Comparison of ENCODE assay signal across 16 mouse cellular contexts in the genomic region with DNA sequence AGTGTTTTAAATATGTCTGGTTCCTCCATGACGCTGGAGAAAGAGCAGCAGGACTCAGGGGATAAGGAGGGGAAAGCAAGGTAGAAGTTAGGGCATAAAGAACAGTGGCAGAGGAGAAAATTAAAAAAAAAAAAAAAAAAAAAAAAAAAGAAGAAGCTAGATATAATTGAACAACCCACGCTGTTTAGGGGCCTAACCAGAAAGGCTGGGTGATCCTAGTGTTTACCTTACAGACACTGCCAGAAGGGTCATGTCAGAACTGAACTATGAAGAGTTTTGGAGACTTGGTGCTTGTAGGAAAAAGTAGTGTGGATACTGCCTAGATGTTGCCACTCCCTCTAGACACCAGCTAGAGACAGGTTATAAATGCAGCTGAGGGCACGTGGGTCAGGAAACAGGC. TPM values are rescaled to one million over a fixed set of nuclear protein-coding genes. Genes with fewer than 3 reads are reported as not detected.
DNase-seq lines count a peak whose midpoint lies in the region; ATAC-seq lines count a peak whose summit lies in the region.
"Had no signal": no experiment of that assay in that cellular context is flagged by ENCODE, and none has a peak within 500 bp of the region (broad histone marks: within the 10 kb centered on the region; RNA-seq: fewer than 3 reads in every experiment).

No protein-coding gene starts in this region.

- H3K4me1 ChIP-seq in forebrain, embryonic 11.5 days (replicated peaks; ENCODE audit: control insufficient read depth, insufficient read depth, low read length): peaks cover 5% of the 10 kb centered on the region; the same call in 1 of the 2 replicates
- H3K4me1 ChIP-seq in hindbrain, embryonic 16.5 days (ENCODE audit: control insufficient read depth, insufficient read depth, low read depth, low read length): peaks cover 10% of the 10 kb centered on the region
- H3K4me1 ChIP-seq in midbrain, embryonic 15.5 days: peaks cover 22% of the 10 kb centered on the region

- H3K4me3 ChIP-seq in forebrain, embryonic 11.5 days (ENCODE audit: low read depth, low read length): peak overlapping the region; percentile 80
- H3K4me3 ChIP-seq in hindbrain, embryonic 16.5 days (ENCODE audit: low read length): peak overlapping the region; percentile 57
- H3K4me3 ChIP-seq in midbrain, embryonic 15.5 days: peak overlapping the region; percentile 42
- H3K4me3 ChIP-seq: heart, embryonic 12.5 days; intestine, embryonic 15.5 days; lung, embryonic 15.5 days had no signal

- H3K36me3 ChIP-seq in forebrain, embryonic 11.5 days (ENCODE audit: control insufficient read depth, insufficient read depth, low read length): no peaks in the 10 kb centered on the region
- H3K36me3 ChIP-seq in hindbrain, embryonic 16.5 days (ENCODE audit: control insufficient read depth, insufficient read depth, low read length): no peaks in the 10 kb centered on the region
- H3K36me3 ChIP-seq in midbrain, embryonic 15.5 days (replicated peaks): no peaks in the 10 kb centered on the region
- H3K36me3 ChIP-seq: heart, embryonic 12.5 days; intestine, embryonic 15.5 days; lung, embryonic 15.5 days had no signal

- peak; percentile 49 for DNase-seq in embryo, embryonic 10 days (ENCODE audit: low spot score)
- no peak for DNase-seq in embryo, embryonic 9.5 days (ENCODE audit: extremely low spot score)
- DNase-seq in forebrain, embryonic 11.5 days (ENCODE audit: low spot score): no peak
- DNase-seq in urinary bladder, postnatal 10 days (ENCODE audit: low spot score): no peak
- DNase-seq in adrenal gland, postnatal 25 days: no peak
- DNase-seq: left cerebral cortex, postnatal 4 days; right cerebral cortex, postnatal 4 days had no signal

- peaks cover 4% of the 10 kb centered on the region; the same call in 1 of the 2 replicates for H3K27me3 ChIP-seq in forebrain, embryonic 11.5 days (ENCODE audit: control insufficient read depth, insufficient read depth, low read length)
- H3K27me3 ChIP-seq in hindbrain, embryonic 16.5 days (replicated peaks; ENCODE audit: control insufficient read depth, insufficient read depth, low read length): peaks cover 8% of the 10 kb centered on the region
- peaks cover 41% of the 10 kb centered on the region for H3K27me3 ChIP-seq in midbrain, embryonic 15.5 days (replicated peaks)

- ATAC-seq in forebrain, embryonic 11.5 days (replicated peaks; ENCODE audit: low FRiP score): no peak
- no peak for ATAC-seq in hindbrain, embryonic 16.5 days
- no peak for ATAC-seq in midbrain, embryonic 15.5 days (replicated peaks)
- ATAC-seq in granulocyte monocyte progenitor cell, adult 5-6 weeks (replicated peaks; ENCODE audit: poor library complexity, severe bottlenecking): no peak
- ATAC-seq: intestine, embryonic 15.5 days had no signal

- H3K9ac ChIP-seq in forebrain, embryonic 11.5 days (ENCODE audit: low read length): peak overlapping the region; percentile 98
- H3K9ac ChIP-seq in hindbrain, embryonic 16.5 days (ENCODE audit: low read depth, low read length): peak overlapping the region; percentile 38
- H3K9ac ChIP-seq in midbrain, embryonic 15.5 days: no peak overlapping the region
- H3K9ac ChIP-seq: heart, embryonic 12.5 days; intestine, embryonic 15.5 days; lung, embryonic 15.5 days had no signal

- H3K27ac ChIP-seq in forebrain, embryonic 11.5 days (ENCODE audit: low read depth, low read length): peak overlapping the region; percentile 99
- peak overlapping the region; percentile 66 for H3K27ac ChIP-seq in hindbrain, embryonic 16.5 days (ENCODE audit: low read depth, low read length)
- H3K27ac ChIP-seq in midbrain, embryonic 15.5 days: peak overlapping the region; percentile 85
- H3K27ac ChIP-seq: intestine, embryonic 15.5 days; lung, embryonic 15.5 days had no signal

- WGBS in forebrain, embryonic 11.5 days: 20% methylated on average over 3 of the region's 3 CpGs
- WGBS in hindbrain, embryonic 16.5 days: 34% methylated on average over 3 of the region's 3 CpGs
- 26% methylated on average over 3 of the region's 3 CpGs for WGBS in midbrain, embryonic 15.5 days

- H3K4me2 ChIP-seq in forebrain, embryonic 11.5 days (ENCODE audit: low read depth, low read length, severe bottlenecking): peak overlapping the region; percentile 75
- peak overlapping the region; percentile 66 for H3K4me2 ChIP-seq in hindbrain, embryonic 16.5 days (ENCODE audit: low read length)
- peak overlapping the region; percentile 58 for H3K4me2 ChIP-seq in midbrain, embryonic 15.5 days
- H3K4me2 ChIP-seq: heart, embryonic 12.5 days; intestine, embryonic 15.5 days; lung, embryonic 15.5 days had no signal

- no peaks in the 10 kb centered on the region for H3K9me3 ChIP-seq in forebrain, embryonic 11.5 days (ENCODE audit: control insufficient read depth, low read length)
- H3K9me3 ChIP-seq in hindbrain, embryonic 16.5 days (ENCODE audit: control insufficient read depth, low read length): no peaks in the 10 kb centered on the region
- no peaks in the 10 kb centered on the region for H3K9me3 ChIP-seq in midbrain, embryonic 15.5 days
- H3K9me3 ChIP-seq: heart, embryonic 12.5 days; intestine, embryonic 15.5 days; lung, embryonic 15.5 days had no signal

RNA-seq across cellular contexts. Expression of a gene that starts 4.0 kb away (rescaled TPM):
- polyA plus RNA-seq in forebrain, embryonic 11.5 days (2014; fragmentation: Nextera tagmentation; extraction: Ambion mirVana): 28.6 and 30.0 TPM in 2 replicates
- 14.9 and 15.2 TPM in 2 replicates for polyA plus RNA-seq in hindbrain, embryonic 16.5 days (2015; fragmentation: Nextera tagmentation; extraction: Ambion mirVana)
- polyA plus RNA-seq in midbrain, embryonic 15.5 days (2015; fragmentation: Nextera tagmentation; extraction: Ambion mirVana): 13.0 and 14.0 TPM in 2 replicates
- not detected in 2 replicates for total RNA-seq in granulocyte monocyte progenitor cell, adult 5-6 weeks (2014; fragmentation: Nextera tagmentation)
- not detected in 2 replicates for total RNA-seq in granulocyte monocyte progenitor cell, adult 5-6 weeks (2017)
- not detected in 2 replicates for total RNA-seq in adrenal gland, postnatal 25 days (2021)
- total RNA-seq: adrenal gland, adult 18-20 months had no signal
- polyA plus RNA-seq: intestine, embryonic 15.5 days; large intestine, adult 2 months; lung, embryonic 15.5 days had no signal

RNA-seq across cellular contexts. Expression of a gene that starts 10.6 kb away (rescaled TPM):
- 1.7 and 2.4 TPM in 2 replicates for polyA plus RNA-seq in forebrain, embryonic 11.5 days (2014; fragmentation: Nextera tagmentation; extraction: Ambion mirVana)
- 1.8 and 2.1 TPM in 2 replicates for polyA plus RNA-seq in hindbrain, embryonic 16.5 days (2015; fragmentation: Nextera tagmentation; extraction: Ambion mirVana)
- polyA plus RNA-seq in midbrain, embryonic 15.5 days (2015; fragmentation: Nextera tagmentation; extraction: Ambion mirVana): 0.91 and 1.1 TPM in 2 replicates
- total RNA-seq in granulocyte monocyte progenitor cell, adult 5-6 weeks (2014; fragmentation: Nextera tagmentation): not detected in 2 replicates
- not detected in 2 replicates for total RNA-seq in granulocyte monocyte progenitor cell, adult 5-6 weeks (2017)
- total RNA-seq in adrenal gland, postnatal 25 days (2021): not detected in 2 replicates
- total RNA-seq: adrenal gland, adult 18-20 months had no signal
- polyA plus RNA-seq: embryonic facial prominence, embryonic 11.5 days; heart, embryonic 12.5 days; intestine, embryonic 15.5 days; large intestine, adult 2 months; lung, embryonic 15.5 days had no signal

RNA-seq across cellular contexts. Expression of a gene that starts 13.7 kb away (rescaled TPM):
- 10.3 and 11.4 TPM in 2 replicates for polyA plus RNA-seq in forebrain, embryonic 11.5 days (2014; fragmentation: Nextera tagmentation; extraction: Ambion mirVana)
- 7.3 and 7.8 TPM in 2 replicates for polyA plus RNA-seq in hindbrain, embryonic 16.5 days (2015; fragmentation: Nextera tagmentation; extraction: Ambion mirVana)
- polyA plus RNA-seq in midbrain, embryonic 15.5 days (2015; fragmentation: Nextera tagmentation; extraction: Ambion mirVana): 9.6 and 9.9 TPM in 2 replicates
- total RNA-seq in granulocyte monocyte progenitor cell, adult 5-6 weeks (2014; fragmentation: Nextera tagmentation): not detected in 2 replicates
- not detected in 2 replicates for total RNA-seq in granulocyte monocyte progenitor cell, adult 5-6 weeks (2017)
- total RNA-seq in adrenal gland, postnatal 25 days (2021): not detected in 2 replicates
- total RNA-seq: adrenal gland, adult 18-20 months had no signal
- polyA plus RNA-seq: heart, embryonic 12.5 days; intestine, embryonic 15.5 days; large intestine, adult 2 months; lung, embryonic 15.5 days had no signal

RNA-seq across cellular contexts. Expression of a gene that starts 28.9 kb away (rescaled TPM):
- polyA plus RNA-seq in forebrain, embryonic 11.5 days (2014; fragmentation: Nextera tagmentation; extraction: Ambion mirVana): 0.29 and 0.48 TPM in 2 replicates
- 0.80 and 0.84 TPM in 2 replicates for polyA plus RNA-seq in hindbrain, embryonic 16.5 days (2015; fragmentation: Nextera tagmentation; extraction: Ambion mirVana)
- polyA plus RNA-seq in midbrain, embryonic 15.5 days (2015; fragmentation: Nextera tagmentation; extraction: Ambion mirVana): 0.51 and 0.77 TPM in 2 replicates
- not detected in 2 replicates for total RNA-seq in granulocyte monocyte progenitor cell, adult 5-6 weeks (2014; fragmentation: Nextera tagmentation)
- total RNA-seq in granulocyte monocyte progenitor cell, adult 5-6 weeks (2017): not detected in 2 replicates
- total RNA-seq in adrenal gland, postnatal 25 days (2021): not detected in 2 replicates
- total RNA-seq: adrenal gland, adult 18-20 months had no signal
- polyA plus RNA-seq: embryonic facial prominence, embryonic 11.5 days; heart, embryonic 12.5 days; intestine, embryonic 15.5 days; large intestine, adult 2 months; lung, embryonic 15.5 days had no signal
